Mouse (Mus musculus): ENCODE results near the gene Lpcat1. TPM values are rescaled to one million over a fixed set of nuclear protein-coding genes. Genes with fewer than 3 reads are reported as not detected.
A peak's percentile ranks its signal among the peaks of the same experiment; 100 is the strongest.

The Lpcat1 gene
- total RNA-seq (2012; rRNA removed): 105 and 128 TPM in 2 replicates

- no peak for TF ChIP-seq MAFK (IDR thresholded peaks at IDR 0.05; ENCODE audit: insufficient read depth, low read depth, low read length)
- no peak for TF ChIP-seq ZC3H11A (IDR thresholded peaks at IDR 0.05; ENCODE audit: borderline replicate concordance, low read depth, low read length)
- TF ChIP-seq CHD2 (IDR thresholded peaks at IDR 0.05; ENCODE audit: low read depth, low read length): no peak
- TF ChIP-seq ZNF384 (IDR thresholded peaks at IDR 0.05; ENCODE audit: low read depth, low read length): no peak
- TF ChIP-seq HCFC1 (IDR thresholded peaks at IDR 0.05; ENCODE audit: borderline replicate concordance, insufficient read depth, low read length): no peak
- Histone ChIP-seq H3K4me3 (ENCODE audit: insufficient read depth in 1 of 2, low read depth in 1 of 2, low read length in 2 of 2, poor library complexity in 1 of 2, severe bottlenecking in 1 of 2) (peak within 1 kb of the TSS; percentile 70 to 99), H3K36me3 (ENCODE audit: control insufficient read depth, insufficient read depth, low read length, poor library complexity, severe bottlenecking) (peaks cover 6% of the 10 kb centered on the region; the same call in 1 of the 2 replicates), H3K9me3 (ENCODE audit: control insufficient read depth, insufficient read depth, low read depth, low read length) (no peaks in the 10 kb centered on the region), H3K4me1 (ENCODE audit: control insufficient read depth in 2 of 2, insufficient read depth in 2 of 2, low read length in 2 of 2, poor library complexity in 1 of 2) (peaks cover 0 to 3% of the 10 kb centered on the region in 2 experiments; a peak in 1 of 4 replicates), H3K27ac (ENCODE audit: insufficient read depth, low read depth, low read length, poor library complexity, severe bottlenecking) (peak within 1 kb of the TSS; percentile 80), H3K9ac (ENCODE audit: insufficient read depth, low read depth, low read length, poor library complexity, severe bottlenecking) (peak within 1 kb of the TSS; percentile 92)
- peak; percentile 75 for DNase-seq (ENCODE audit: low read depth, low spot score)
- in situ Hi-C loops (cut with MboI; ENCODE audit: low sequenced_read_pairs in 2 of 2, unreplicated experiment in 2 of 2): no loop called here
Measured at GRCm38 (mm10) chr13:73467034-73467420, at the start of gene Lpcat1. Lpcat1 (plus strand) TSS chr13:73467197.

- no peaks in the 10 kb centered on the region for H3K36me3 ChIP-seq (ENCODE audit: control insufficient read depth, insufficient read depth, low read length, poor library complexity, severe bottlenecking)
- no peak for TF ChIP-seq ZNF384 (IDR thresholded peaks at IDR 0.05; ENCODE audit: low read depth, low read length)
- no peak for TF ChIP-seq CHD2 (IDR thresholded peaks at IDR 0.05; ENCODE audit: low read depth, low read length)
- peak; percentile 87 for TF ChIP-seq MAFK (IDR thresholded peaks at IDR 0.05; ENCODE audit: insufficient read depth, low read depth, low read length)
- peak; percentile 14; the same call in 1 of the 2 replicates for TF ChIP-seq ZC3H11A (IDR thresholded peaks at IDR 0.05; ENCODE audit: borderline replicate concordance, low read depth, low read length)
- H3K9me3 ChIP-seq (ENCODE audit: control insufficient read depth, insufficient read depth, low read depth, low read length): no peaks in the 10 kb centered on the region
- H3K27ac ChIP-seq (ENCODE audit: insufficient read depth, low read depth, low read length, poor library complexity, severe bottlenecking): no peak overlapping the region
- DNase-seq (ENCODE audit: low read depth, low spot score): no peak
- peak overlapping the region in 1 of 2 experiments; percentile 21; a peak in 1 of 4 replicates for H3K4me3 ChIP-seq (ENCODE audit: insufficient read depth in 1 of 2, low read depth in 1 of 2, low read length in 2 of 2, poor library complexity in 1 of 2, severe bottlenecking in 1 of 2)
- no peak overlapping the region for H3K9ac ChIP-seq (ENCODE audit: insufficient read depth, low read depth, low read length, poor library complexity, severe bottlenecking)
- in situ Hi-C loops (cut with MboI; ENCODE audit: low sequenced_read_pairs in 2 of 2, unreplicated experiment in 2 of 2): no loop called here
- 0 out of 4 replicates have a peak, but pooled peaks cover 0 to 2% of the 10 kb centered on the region in 2 experiments for H3K4me1 ChIP-seq (ENCODE audit: control insufficient read depth in 2 of 2, insufficient read depth in 2 of 2, low read length in 2 of 2, poor library complexity in 1 of 2)
Measured at GRCm38 (mm10) chr13:73417478-73418220, 49.3 kb upstream of the Lpcat1 start.

- Histone ChIP-seq H3K9ac (ENCODE audit: insufficient read depth, low read depth, low read length, poor library complexity, severe bottlenecking) (no peak overlapping the region), H3K4me1 (ENCODE audit: control insufficient read depth in 2 of 2, insufficient read depth in 2 of 2, low read length in 2 of 2, poor library complexity in 1 of 2) (0 out of 4 replicates have a peak, but pooled peaks cover 0 to 2% of the 10 kb centered on the region in 2 experiments), H3K9me3 (ENCODE audit: control insufficient read depth, insufficient read depth, low read depth, low read length) (no peaks in the 10 kb centered on the region), H3K36me3 (ENCODE audit: control insufficient read depth, insufficient read depth, low read length, poor library complexity, severe bottlenecking) (no peaks in the 10 kb centered on the region), H3K27ac (ENCODE audit: insufficient read depth, low read depth, low read length, poor library complexity, severe bottlenecking) (no peak overlapping the region), H3K4me3 (ENCODE audit: insufficient read depth in 1 of 2, low read depth in 1 of 2, low read length in 2 of 2, poor library complexity in 1 of 2, severe bottlenecking in 1 of 2) (peak overlapping the region in 1 of 2 experiments; percentile 21; a peak in 1 of 4 replicates)
- in situ Hi-C loops (cut with MboI; ENCODE audit: low sequenced_read_pairs in 2 of 2, unreplicated experiment in 2 of 2): no loop called here
- TF ChIP-seq CHD2 (IDR thresholded peaks at IDR 0.05; ENCODE audit: low read depth, low read length) (no peak), MAFK (IDR thresholded peaks at IDR 0.05; ENCODE audit: insufficient read depth, low read depth, low read length) (no peak), ZC3H11A (IDR thresholded peaks at IDR 0.05; ENCODE audit: borderline replicate concordance, low read depth, low read length) (no peak), ZNF384 (IDR thresholded peaks at IDR 0.05; ENCODE audit: low read depth, low read length) (no peak), HCFC1 (IDR thresholded peaks at IDR 0.05; ENCODE audit: borderline replicate concordance, insufficient read depth, low read length) (no peak)
- DNase-seq (ENCODE audit: low read depth, low spot score): no peak
Measured at GRCm38 (mm10) chr13:73418297-73418696, 48.7 kb upstream of the Lpcat1 start.

GRCm38 (mm10) chr13:73419244-73419643 is 47.8 kb upstream of the Lpcat1 start:
- H3K9me3 ChIP-seq (ENCODE audit: control insufficient read depth, insufficient read depth, low read depth, low read length): no peaks in the 10 kb centered on the region
- in situ Hi-C loops (cut with MboI; ENCODE audit: low sequenced_read_pairs in 2 of 2, unreplicated experiment in 2 of 2): no loop called here
- no peak overlapping the region for H3K27ac ChIP-seq (ENCODE audit: insufficient read depth, low read depth, low read length, poor library complexity, severe bottlenecking)
- TF ChIP-seq CHD2 (IDR thresholded peaks at IDR 0.05; ENCODE audit: low read depth, low read length): no peak
- no peak for TF ChIP-seq HCFC1 (IDR thresholded peaks at IDR 0.05; ENCODE audit: borderline replicate concordance, insufficient read depth, low read length)
- no peak for TF ChIP-seq MAFK (IDR thresholded peaks at IDR 0.05; ENCODE audit: insufficient read depth, low read depth, low read length)
- TF ChIP-seq ZNF384 (IDR thresholded peaks at IDR 0.05; ENCODE audit: low read depth, low read length): no peak
- TF ChIP-seq ZC3H11A (IDR thresholded peaks at IDR 0.05; ENCODE audit: borderline replicate concordance, low read depth, low read length): no peak
- no peak for DNase-seq (ENCODE audit: low read depth, low spot score)
- H3K4me1 ChIP-seq (ENCODE audit: control insufficient read depth in 2 of 2, insufficient read depth in 2 of 2, low read length in 2 of 2, poor library complexity in 1 of 2): 0 out of 4 replicates have a peak, but pooled peaks cover 0 to 2% of the 10 kb centered on the region in 2 experiments
- H3K36me3 ChIP-seq (ENCODE audit: control insufficient read depth, insufficient read depth, low read length, poor library complexity, severe bottlenecking): no peaks in the 10 kb centered on the region
- H3K4me3 ChIP-seq (ENCODE audit: insufficient read depth in 1 of 2, low read depth in 1 of 2, low read length in 2 of 2, poor library complexity in 1 of 2, severe bottlenecking in 1 of 2): no peak overlapping the region
- H3K9ac ChIP-seq (ENCODE audit: insufficient read depth, low read depth, low read length, poor library complexity, severe bottlenecking): no peak overlapping the region

Measured in ES-E14 (cell line).